Mouse (Mus musculus): ENCODE data around the gene Scn1b. TPM values are rescaled to one million over a fixed set of nuclear protein-coding genes. Genes with fewer than 3 reads are reported as not detected.
A peak's percentile ranks its signal among the peaks of the same experiment; 100 is the strongest.

Scn1b gene
- total RNA-seq, 2 experiments from 2014 or later: 17.9 to 18.4 TPM

DNA sequence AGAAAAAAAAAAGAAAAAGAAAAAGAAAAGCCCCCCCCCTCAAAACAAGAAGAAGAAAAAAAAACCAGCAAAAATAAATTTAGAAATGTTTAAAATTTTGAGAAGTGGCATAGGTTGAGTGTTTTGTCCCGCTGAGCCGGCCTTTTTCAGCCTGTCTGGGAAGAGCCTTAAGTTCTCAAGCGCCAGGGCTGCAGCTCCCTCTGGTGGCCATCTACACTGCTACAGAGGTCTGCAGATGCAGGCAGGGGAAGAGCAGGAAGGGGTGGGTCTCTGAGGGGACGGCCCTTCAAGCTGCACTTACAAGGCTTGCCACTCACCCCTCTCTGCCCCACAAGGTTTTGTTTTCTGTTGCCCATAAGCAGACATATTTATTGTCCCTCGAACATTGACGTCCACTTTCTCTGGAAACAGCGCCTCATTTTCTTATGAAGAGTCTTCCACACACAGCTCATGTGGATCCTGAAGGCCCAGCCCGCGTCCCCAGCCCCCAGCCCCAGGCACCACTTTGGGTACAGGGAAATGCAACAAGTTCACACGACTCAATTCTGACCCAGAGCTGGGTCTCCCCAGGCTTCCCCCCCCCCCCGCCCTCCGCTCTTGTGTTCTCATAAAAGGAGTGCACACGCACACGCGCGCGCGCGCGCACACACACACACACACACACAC lies 29.1 kb downstream of the Scn1b start:
- intact Hi-C loops (cut with DNase I): loop anchor here (1.0 kb wide), 1 partner anchor 38 kb away; the partner anchor contains the start of gene Lgi4
- peak; percentile 92 to 95 for DNase-seq

DNA sequence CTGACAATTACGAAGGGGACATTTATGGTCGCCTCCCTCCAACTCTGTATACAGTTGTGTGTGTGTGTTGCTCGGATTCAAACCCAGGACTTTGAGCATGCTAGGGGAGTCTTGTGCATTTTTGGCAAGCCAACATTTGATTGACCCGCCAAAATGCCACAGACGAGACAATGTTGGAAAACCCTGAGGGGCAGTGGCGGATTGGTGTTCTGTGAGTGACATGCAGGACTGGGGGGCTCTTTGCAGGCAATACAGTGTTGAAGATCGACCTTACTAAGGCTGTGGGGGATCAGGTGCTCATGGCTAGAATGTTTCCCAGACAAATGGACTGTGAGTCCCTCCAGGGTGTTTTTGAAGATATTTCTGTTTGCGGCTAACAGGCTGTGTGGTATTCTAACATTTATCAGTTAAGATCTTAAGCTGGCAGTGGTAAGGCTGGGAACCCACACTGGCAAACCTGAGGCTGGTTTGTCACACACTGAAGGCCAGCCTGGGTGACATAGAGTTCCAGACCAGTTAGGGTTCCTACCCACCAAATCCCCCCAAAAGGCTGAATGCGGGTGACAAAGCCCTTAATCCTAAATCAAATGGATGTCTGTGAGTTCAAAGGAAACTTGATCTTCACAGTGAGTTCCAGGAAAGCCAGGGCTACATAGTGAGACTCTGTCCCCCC lies 29.8 kb downstream of the Scn1b start:
- intact Hi-C loops (cut with DNase I): loop anchor here (1.0 kb wide), 1 partner anchor 38 kb away; the partner anchor contains the start of gene Lgi4
- no peak for DNase-seq

DNA sequence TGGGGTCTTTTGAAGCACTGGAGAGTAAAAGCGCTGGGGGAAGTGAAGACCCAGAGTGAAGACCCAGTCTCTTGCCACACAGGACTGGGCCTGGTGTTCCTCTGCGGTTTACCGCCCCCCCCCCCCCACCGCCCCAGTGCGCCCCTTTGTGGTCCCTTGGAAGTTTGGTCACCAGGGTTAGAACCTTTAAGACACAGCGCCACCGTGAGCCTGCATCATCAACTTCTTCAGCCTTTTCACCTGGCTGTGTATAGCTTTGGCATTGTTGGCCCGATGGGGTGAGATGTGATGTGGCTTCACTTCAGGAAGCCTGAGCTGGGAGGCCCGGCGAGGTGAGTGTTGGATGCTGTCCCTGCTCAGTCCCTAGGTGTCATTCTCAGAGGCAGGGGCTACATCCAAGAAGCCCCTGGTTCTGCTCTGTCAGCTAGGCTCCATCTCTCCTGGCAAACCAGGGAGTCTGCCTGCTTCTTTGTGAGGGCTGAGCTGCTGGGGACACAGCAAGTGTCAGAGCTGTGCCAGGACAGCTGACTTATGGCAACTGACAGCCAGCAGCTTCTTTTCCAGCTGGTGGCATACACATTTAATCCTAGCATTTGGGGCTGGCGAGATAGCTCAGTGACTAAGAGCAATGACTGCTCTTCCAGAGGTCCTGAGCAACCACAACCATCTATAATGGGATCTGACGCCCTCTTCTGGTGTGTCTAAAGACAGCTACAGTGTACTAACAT lies 31.9 kb downstream of the Scn1b start:
- DNase-seq: no peak
- intact Hi-C loops (cut with DNase I): no loop called here

- intact Hi-C loops (cut with DNase I): no loop called here
- no peak for DNase-seq
These were observed 37.1 kb downstream of the Scn1b start for GRCm38 (mm10) chr7:31089721-31090120.

DNA sequence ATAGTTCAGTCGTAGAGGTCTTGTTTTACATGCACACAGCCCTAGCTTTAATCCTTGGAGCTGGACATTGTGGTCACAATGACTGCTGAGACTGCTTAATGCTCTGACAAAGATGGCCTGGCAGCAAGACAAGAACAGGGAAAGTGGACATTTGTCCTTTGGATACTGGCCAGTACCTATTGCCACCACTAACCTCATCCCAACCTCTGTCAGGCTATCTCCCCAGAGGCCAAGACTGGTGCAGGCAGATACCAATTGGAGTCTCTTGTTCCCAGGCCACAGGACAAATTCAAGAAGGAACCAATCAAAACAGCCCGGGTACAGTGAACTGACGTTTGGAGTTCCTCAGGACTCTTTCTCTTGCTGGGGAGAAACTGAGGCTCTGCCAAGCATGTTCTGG lies 38.6 kb downstream of the Scn1b start:
- DNase-seq: no peak
- intact Hi-C loops (cut with DNase I): no loop called here

GRCm38 (mm10) chr7:31087262-31087661 lies 39.5 kb downstream of the Scn1b start:
- intact Hi-C loops (cut with DNase I): no loop called here

DNA sequence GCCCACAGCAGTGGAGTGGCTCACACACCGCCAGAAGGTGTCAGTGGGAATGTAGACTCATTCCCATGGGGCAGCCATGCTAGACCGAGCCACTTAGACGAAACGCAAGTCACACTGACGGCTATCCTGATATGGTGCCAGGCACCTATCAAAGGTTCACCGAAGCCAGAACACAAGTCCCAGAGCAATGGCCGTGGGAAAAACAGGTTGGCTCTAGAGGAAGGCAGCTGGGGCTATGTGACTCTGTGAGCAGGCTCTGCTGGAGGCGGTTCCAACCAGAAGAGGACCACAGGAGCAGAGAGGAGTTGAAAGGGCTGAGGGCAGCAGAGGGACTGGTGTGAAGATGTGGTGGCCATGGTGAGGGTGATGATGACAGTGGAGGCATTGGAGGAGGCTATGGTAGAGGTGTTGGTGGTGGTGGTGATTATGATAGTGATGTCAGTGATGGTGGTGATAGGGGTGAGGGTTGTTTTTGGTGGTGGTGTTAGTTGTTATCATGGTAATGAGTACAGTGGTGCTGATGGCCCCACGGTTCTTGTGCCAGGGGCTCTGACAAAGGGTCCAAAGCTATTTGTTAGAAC lies 40.5 kb downstream of the Scn1b start:
- no peak for DNase-seq
- intact Hi-C loops (cut with DNase I): no loop called here

More at GRCm38 (mm10) chr7:31087262-31087661, 39.5 kb downstream of the Scn1b start:
- no peak for DNase-seq

GRCm38 (mm10) chr7:31085171-31085570 lies 41.6 kb downstream of the Scn1b start:
- DNase-seq: peak; percentile 54 to 60
- intact Hi-C loops (cut with DNase I): no loop called here

DNA sequence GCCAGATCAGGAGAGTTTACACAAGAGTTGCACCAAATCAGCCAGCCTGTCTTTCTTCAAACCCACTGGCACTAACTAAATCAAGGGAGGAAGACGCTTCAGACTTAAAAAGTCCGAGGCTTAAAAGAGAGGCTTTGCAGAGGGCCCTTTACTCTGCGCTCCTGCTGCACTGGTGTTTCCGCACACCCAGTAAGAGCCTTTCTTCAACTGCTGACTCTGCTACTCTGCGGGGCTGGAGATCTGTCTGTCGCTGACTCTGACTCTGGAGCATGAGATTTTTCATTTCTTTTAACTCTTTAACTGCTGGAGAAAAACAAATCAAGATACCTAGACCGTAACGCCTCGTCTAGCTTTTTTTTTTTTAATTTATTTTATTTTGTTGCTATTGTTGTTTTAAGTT lies 42.7 kb downstream of the Scn1b start:
- intact Hi-C loops (cut with DNase I): no loop called here
- no peak for DNase-seq

GRCm38 (mm10) chr7:31082831-31083588 lies 43.8 kb downstream of the Scn1b start:
- intact Hi-C loops (cut with DNase I): no loop called here
- peak; percentile 75 to 76 for DNase-seq

GRCm38 (mm10) chr7:31082106-31082505 lies 44.7 kb downstream of the Scn1b start:
- DNase-seq: no peak
- intact Hi-C loops (cut with DNase I): no loop called here

GRCm38 (mm10) chr7:31081106-31081505 lies 45.7 kb downstream of the Scn1b start:
- intact Hi-C loops (cut with DNase I): no loop called here
- no peak for DNase-seq

GRCm38 (mm10) chr7:31080611-31081010 lies 46.2 kb downstream of the Scn1b start:
- DNase-seq: no peak
- intact Hi-C loops (cut with DNase I): no loop called here

- intact Hi-C loops (cut with DNase I): loop anchor here (10.0 kb wide), 1 partner anchor 205 kb away; no protein-coding TSS in a partner anchor
These were observed 47.1 kb downstream of the Scn1b start for GRCm38 (mm10) chr7:31079670-31080069.

DNA sequence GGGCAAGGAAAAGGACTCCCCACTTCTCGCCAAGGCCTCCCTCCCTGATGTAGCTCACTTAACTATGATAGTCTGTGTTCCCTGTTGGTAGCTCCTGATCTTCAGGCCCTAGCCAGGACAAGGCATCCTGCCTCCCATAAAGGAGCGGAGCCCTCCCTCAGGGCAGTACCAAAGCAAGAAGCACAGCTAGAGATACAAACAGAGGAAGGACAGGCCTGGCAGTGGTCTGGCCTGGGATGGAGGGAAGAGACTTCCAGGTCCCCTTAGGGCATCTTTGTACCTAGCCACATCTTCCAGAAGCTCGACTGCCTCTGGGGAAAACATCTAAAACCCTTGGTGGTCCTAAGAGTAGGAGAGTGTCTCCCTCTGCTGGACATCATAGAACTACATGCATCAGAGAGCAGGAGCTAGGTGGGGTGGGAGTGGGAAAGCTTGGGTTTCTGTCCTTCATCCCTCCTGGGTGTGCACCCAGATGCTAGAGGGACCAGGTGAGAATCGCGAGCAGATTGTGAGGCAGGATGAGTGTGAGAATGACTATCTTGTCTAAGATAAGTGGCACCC lies 48.8 kb downstream of the Scn1b start:
- peak; percentile 30 to 71 for DNase-seq
- intact Hi-C loops (cut with DNase I): loop anchor here (1.0 to 10.0 kb wide), 2 partner anchors 19 to 203 kb away; partner anchors contain the start of gene Lgi4

More at GRCm38 (mm10) chr7:31079670-31080069, 47.1 kb downstream of the Scn1b start:
- no peak for DNase-seq

DNA sequence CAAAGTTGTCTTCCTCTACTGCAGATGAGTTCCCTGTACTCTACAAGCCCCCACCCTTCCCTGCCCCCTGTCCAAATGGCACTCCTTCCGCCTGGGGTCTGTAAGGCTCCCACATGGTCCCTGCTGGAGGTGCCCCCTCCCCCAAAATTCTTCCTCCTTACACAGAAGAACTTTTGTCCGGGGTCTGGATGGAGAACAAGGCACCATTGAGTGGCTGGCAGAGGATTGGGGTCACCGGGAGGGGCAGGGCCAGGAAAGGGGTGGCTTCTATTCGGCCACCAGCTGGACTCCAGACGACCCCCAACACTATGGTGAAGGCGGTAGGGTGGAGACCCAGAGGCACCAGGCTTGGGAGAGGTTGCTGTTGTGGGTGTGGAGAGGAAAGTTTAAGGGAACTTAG lies 49.3 kb downstream of the Scn1b start:
- intact Hi-C loops (cut with DNase I): loop anchor here (10.0 kb wide), 1 partner anchor 203 kb away; no protein-coding TSS in a partner anchor
- DNase-seq: no peak

GRCm38 (mm10) chr7:31076492-31076891 lies 50.3 kb downstream of the Scn1b start, which contains the start of gene Fxyd3:
Gene Fxyd3 (minus strand): TSS chr7:31076704.
- intact Hi-C loops (cut with DNase I): loop anchor here (10.0 kb wide), 1 partner anchor 202 kb away; no protein-coding TSS in a partner anchor
- DNase-seq: no peak

GRCm38 (mm10) chr7:31074713-31075069 lies 52.1 kb downstream of the Scn1b start:
- intact Hi-C loops (cut with DNase I): loop anchor here (10.0 kb wide), 1 partner anchor 200 kb away; no protein-coding TSS in a partner anchor
- no peak for DNase-seq

DNA sequence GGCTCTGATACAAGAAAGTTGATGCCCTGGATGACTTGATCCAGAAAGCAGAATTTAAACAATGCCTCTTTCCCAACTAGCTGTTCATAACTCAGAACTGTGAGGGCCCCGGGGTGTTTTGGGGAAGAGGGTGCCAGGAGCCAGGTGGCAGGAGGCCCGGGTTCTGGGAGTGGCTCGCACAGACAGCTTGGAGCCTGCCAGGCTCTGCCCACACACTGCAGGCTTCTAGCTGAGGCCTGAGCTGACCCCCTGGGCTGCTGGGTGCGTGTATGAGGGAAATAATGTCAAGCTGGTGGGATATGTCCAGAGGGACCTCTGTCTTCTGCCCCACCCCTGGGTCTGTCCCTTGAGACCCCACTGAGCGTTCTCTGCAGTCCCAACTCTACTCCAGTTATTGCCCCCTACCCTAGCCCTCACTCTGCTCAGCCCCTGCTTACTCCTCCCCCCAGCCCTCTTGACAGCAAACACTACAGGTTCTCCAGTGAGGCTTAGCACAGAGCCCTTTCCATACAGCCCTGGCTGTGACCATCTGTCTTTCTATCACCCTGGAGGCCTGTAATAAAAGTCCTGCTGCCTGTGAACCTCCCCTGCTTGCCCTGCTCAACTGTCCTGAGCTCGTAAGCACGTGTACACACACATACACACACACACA lies 52.6 kb downstream of the Scn1b start:
- intact Hi-C loops (cut with DNase I): loop anchor here (10.0 kb wide), 1 partner anchor 199 kb away; no protein-coding TSS in a partner anchor
- no peak for DNase-seq
